Mouse (Mus musculus) heart, embryonic 14.5 days (tissue): Measurements from ENCODE around the gene Elmod1. TPM values are rescaled to one million over a fixed set of nuclear protein-coding genes. Genes with fewer than 3 reads are reported as not detected.
"Not testable (repeated sequence)": the region's sequence is repeated elsewhere in the genome, so short reads cannot be mapped to it uniquely, and the experiment has no call there.

Experiments used
- ATAC-seq: fragments of 200-750 bp; cut with Nextera tagmentation; 2 replicates; pipeline ENCODE4 v1.8.0; 2017; ENCODE audit warnings: low read depth, moderate TSS enrichment; ENCODE audit not compliant: insufficient number of reproducible peaks, insufficient read depth, low FRiP score
- H3K27ac ChIP-seq, 2 experiments: fragments of 200-500 bp in 1 of 2; fragments of 300-500 bp in 1 of 2; sonication (generic) in 1 of 2; replicated peaks in 1 of 2; 2 replicates each; pipeline ENCODE4 v1.5.1; 2012 to 2014; ENCODE audit warnings: low read depth in 2 of 2, low read length in 2 of 2, control low read depth in 1 of 2, mild to moderate bottlenecking in 1 of 2, mixed read lengths in 1 of 2; ENCODE audit not compliant: control insufficient read depth in 1 of 2, insufficient read depth in 1 of 2
- H3K27me3 ChIP-seq: fragments of 300-500 bp; sonication (generic); 2 replicates; pipeline ENCODE4 v1.6.1; 2014; ENCODE audit warnings: mild to moderate bottlenecking, low read length, control low read depth; ENCODE audit not compliant: control insufficient read depth, insufficient read depth
- H3K36me3 ChIP-seq: fragments of 300-500 bp; sonication (generic); 2 replicates; pipeline ENCODE4 v1.6.1; 2014; ENCODE audit warnings: mild to moderate bottlenecking, control low read depth, low read length, mixed read lengths; ENCODE audit not compliant: control insufficient read depth, insufficient read depth
- H3K4me1 ChIP-seq, 2 experiments: fragments of 200-500 bp in 1 of 2; fragments of 300-500 bp in 1 of 2; sonication (generic) in 1 of 2; 2 replicates each; pipeline ENCODE4 v1.6.1; 2012 to 2014; ENCODE audit warnings: low read length in 2 of 2, control low read depth in 1 of 2, mixed read lengths in 1 of 2; ENCODE audit not compliant: control insufficient read depth in 2 of 2, insufficient read depth in 2 of 2
- H3K4me2 ChIP-seq: fragments of 300-500 bp; sonication (generic); 2 replicates; pipeline ENCODE4 v1.6.1; 2014; ENCODE audit warnings: mild to moderate bottlenecking, low read length
- H3K4me3 ChIP-seq, 2 experiments: fragments of 200-500 bp in 1 of 2; fragments of 300-500 bp in 1 of 2; sonication (generic) in 1 of 2; 2 replicates each; pipeline ENCODE4 v1.5.1; 2012 to 2014; ENCODE audit warnings: low read length in 2 of 2, mild to moderate bottlenecking in 2 of 2, control low read depth in 1 of 2, low read depth in 1 of 2, moderate library complexity in 1 of 2; ENCODE audit not compliant: control insufficient read depth in 1 of 2, insufficient read depth in 1 of 2
- H3K9ac ChIP-seq: fragments of 300-500 bp; sonication (generic); 2 replicates; pipeline ENCODE4 v1.6.1; 2014; ENCODE audit warnings: mild to moderate bottlenecking, low read length
- H3K9me3 ChIP-seq: fragments of 300-500 bp; sonication (generic); 2 replicates; pipeline ENCODE4 v1.6.1; 2016; ENCODE audit warnings: low read length, control low read depth; ENCODE audit not compliant: control insufficient read depth
- WGBS: fragments of 180-500 bp; shearing (Covaris S2); extraction: QIAGEN DNeasy Blood & Tissue Kit; methylation state at CpG from one replicate; pipeline ENCODE4 v1.1.7; 2014; 5-methylcytosine and 5-hydroxymethylcytosine counted together
- polyA plus RNA-seq: library from polyadenylated mRNA; unstranded; fragments of >200 nt; fragmentation: Nextera tagmentation; extraction: Ambion mirVana; gene quantifications from 2 replicates; pipeline ENCODE4 v1.2.1, GENCODE M21; 2014

The Elmod1 gene
- polyA plus RNA-seq: 0.09 TPM in 1 of 2 replicates, not detected in the other

- Histone ChIP-seq H3K4me1 (peaks cover 0 to 6% of the 10 kb centered on the region in 2 experiments; a peak in 1 of 4 replicates), H3K4me2 (peak within 1 kb of the TSS; percentile 91), H3K9ac (peak within 1 kb of the TSS; percentile 54; the same call in 1 of the 2 replicates), H3K9me3 (no peaks in the 10 kb centered on the region), H3K4me3 (peak within 1 kb of the TSS; percentile 46 to 49), H3K36me3 (no peaks in the 10 kb centered on the region), H3K27me3 (peaks cover 36% of the 10 kb centered on the region), H3K27ac (no peak within 1 kb of the TSS)
- ATAC-seq: peak; percentile 61; the same call in 1 of the 2 replicates
- under 1% methylated on average over 33 of the region's 36 CpGs for WGBS
Observed at GRCm38 (mm10) chr9:53975122-53975518, at the start of gene Elmod1. Elmod1 (minus strand) TSS chr9:53975301.

- WGBS: 45% methylated on average over 3 of the region's 3 CpGs
- no peak for ATAC-seq
- H3K36me3 ChIP-seq: no peaks in the 10 kb centered on the region
- no peak overlapping the region for H3K27ac ChIP-seq
- no peak overlapping the region for H3K9ac ChIP-seq
- H3K4me3 ChIP-seq: no peak overlapping the region
- H3K27me3 ChIP-seq: no peaks in the 10 kb centered on the region
- no peak overlapping the region for H3K4me2 ChIP-seq
- 0 out of 2 replicates have a peak, but pooled peaks cover 5% of the 10 kb centered on the region for H3K9me3 ChIP-seq
- no peaks in the 10 kb centered on the region for H3K4me1 ChIP-seq
Observed at GRCm38 (mm10) chr9:54022795-54023194, 47.7 kb upstream of the Elmod1 start.

- Histone ChIP-seq H3K4me1 (no peaks in the 10 kb centered on the region), H3K9ac (no peak overlapping the region), H3K9me3 (no peaks in the 10 kb centered on the region), H3K4me3 (no peak overlapping the region), H3K27me3 (no peaks in the 10 kb centered on the region), H3K4me2 (no peak overlapping the region), H3K36me3 (no peaks in the 10 kb centered on the region), H3K27ac (no peak overlapping the region)
- ATAC-seq: no peak
- 51% methylated on average over 1 of the region's 1 CpGs for whole genome bisulfite sequencing
Observed at GRCm38 (mm10) chr9:53994528-53994927, 19.4 kb upstream of the Elmod1 start.

- not testable (repeated sequence) for H3K4me3 ChIP-seq, ATAC-seq, H3K9me3 ChIP-seq, H3K36me3 ChIP-seq, H3K27me3 ChIP-seq, H3K27ac ChIP-seq, H3K4me1 ChIP-seq, H3K9ac ChIP-seq, H3K4me2 ChIP-seq
Observed at GRCm38 (mm10) chr9:53992567-53992966, 17.5 kb upstream of the Elmod1 start.

- Histone ChIP-seq H3K36me3 (no peaks in the 10 kb centered on the region), H3K27ac (no peak overlapping the region), H3K4me1 (no peaks in the 10 kb centered on the region), H3K9ac (no peak overlapping the region), H3K27me3 (no peaks in the 10 kb centered on the region), H3K4me3 (no peak overlapping the region), H3K4me2 (no peak overlapping the region), H3K9me3 (no peaks in the 10 kb centered on the region)
- 7% methylated on average over 3 of the region's 3 CpGs for WGBS
- ATAC-seq: no peak
Observed at GRCm38 (mm10) chr9:53990921-53991320, 15.8 kb upstream of the Elmod1 start.

GRCm38 (mm10) chr9:53986972-53987371 is 11.9 kb upstream of the Elmod1 start:
- Histone ChIP-seq H3K4me3 (no peak overlapping the region), H3K4me2 (no peak overlapping the region), H3K27me3 (no peaks in the 10 kb centered on the region), H3K27ac (no peak overlapping the region), H3K36me3 (no peaks in the 10 kb centered on the region), H3K9ac (no peak overlapping the region), H3K9me3 (no peaks in the 10 kb centered on the region), H3K4me1 (no peaks in the 10 kb centered on the region)
- ATAC-seq: no peak
- WGBS: 33% methylated on average over 3 of the region's 3 CpGs

GRCm38 (mm10) chr9:53984868-53985267 is 9.8 kb upstream of the Elmod1 start:
- H3K9ac ChIP-seq: no peak overlapping the region
- H3K27me3 ChIP-seq: no peaks in the 10 kb centered on the region
- H3K4me3 ChIP-seq: no peak overlapping the region
- no peaks in the 10 kb centered on the region for H3K36me3 ChIP-seq
- no peaks in the 10 kb centered on the region for H3K4me1 ChIP-seq
- 32% methylated on average over 9 of the region's 9 CpGs for WGBS
- no peak overlapping the region for H3K4me2 ChIP-seq
- H3K27ac ChIP-seq: no peak overlapping the region
- H3K9me3 ChIP-seq: no peaks in the 10 kb centered on the region
- ATAC-seq: no peak
